Mouse (Mus musculus): ENCODE measurements around the gene Nid1. TPM values are rescaled to one million over a fixed set of nuclear protein-coding genes. Genes with fewer than 3 reads are reported as not detected.
A peak's percentile ranks its signal among the peaks of the same experiment; 100 is the strongest.
"Not testable (repeated sequence)": the region's sequence is repeated elsewhere in the genome, so short reads cannot be mapped to it uniquely, and the experiment has no call there.

Nid1 gene
- polyA plus RNA-seq (2015; fragmentation: Nextera tagmentation; extraction: Ambion mirVana): 32.1 and 37.8 TPM in 2 replicates

DNA sequence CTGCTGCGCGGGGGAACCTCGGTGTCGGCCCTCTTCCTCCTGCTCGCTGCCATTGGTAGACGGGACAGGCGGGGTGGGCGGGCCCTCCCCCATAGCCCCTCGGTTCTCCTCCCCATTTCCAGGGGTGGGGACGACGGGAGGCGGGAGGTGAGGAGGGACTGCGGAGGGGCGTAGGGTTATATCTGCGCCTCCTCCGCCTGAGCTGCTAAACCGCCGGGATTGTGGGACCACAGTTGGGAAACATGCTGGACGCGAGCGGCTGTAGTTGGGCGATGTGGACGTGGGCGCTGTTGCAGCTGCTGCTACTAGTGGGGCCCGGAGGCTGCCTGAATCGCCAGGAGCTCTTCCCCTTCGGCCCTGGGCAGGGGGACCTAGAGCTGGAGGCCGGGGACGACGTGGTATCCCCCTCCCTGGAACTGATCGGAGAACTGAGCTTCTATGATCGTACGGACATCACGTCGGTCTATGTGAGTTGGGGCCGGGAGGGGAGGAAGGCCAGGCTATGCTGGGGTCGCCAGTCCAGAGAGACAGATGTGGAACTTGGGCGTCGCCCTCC is at the start of gene Nid1:
Gene Nid1 (plus strand): TSS at position 92 of the 556 bp plus-strand sequence.
- not testable (repeated sequence) for H3K4me1 ChIP-seq (ENCODE audit: control insufficient read depth, low read depth, low read length); H3K27ac ChIP-seq (ENCODE audit: low read length); H3K36me3 ChIP-seq (ENCODE audit: control insufficient read depth, insufficient read depth); H3K27me3 ChIP-seq (ENCODE audit: control insufficient read depth, insufficient read depth, low read depth, low read length); H3K9ac ChIP-seq (ENCODE audit: low read depth, low read length); H3K9me3 ChIP-seq (replicated peaks; ENCODE audit: control insufficient read depth, low read length); H3K4me2 ChIP-seq (ENCODE audit: low read depth, low read length)
- peak within 1 kb of the TSS; percentile 15; the same call in 1 of the 2 replicates for H3K4me3 ChIP-seq (ENCODE audit: low read depth, low read length)
- WGBS (ENCODE audit: insufficient replicate concordance): 2% methylated on average over 21 of the region's 39 CpGs
- ATAC-seq (ENCODE audit: low read depth): peak; percentile 74

DNA sequence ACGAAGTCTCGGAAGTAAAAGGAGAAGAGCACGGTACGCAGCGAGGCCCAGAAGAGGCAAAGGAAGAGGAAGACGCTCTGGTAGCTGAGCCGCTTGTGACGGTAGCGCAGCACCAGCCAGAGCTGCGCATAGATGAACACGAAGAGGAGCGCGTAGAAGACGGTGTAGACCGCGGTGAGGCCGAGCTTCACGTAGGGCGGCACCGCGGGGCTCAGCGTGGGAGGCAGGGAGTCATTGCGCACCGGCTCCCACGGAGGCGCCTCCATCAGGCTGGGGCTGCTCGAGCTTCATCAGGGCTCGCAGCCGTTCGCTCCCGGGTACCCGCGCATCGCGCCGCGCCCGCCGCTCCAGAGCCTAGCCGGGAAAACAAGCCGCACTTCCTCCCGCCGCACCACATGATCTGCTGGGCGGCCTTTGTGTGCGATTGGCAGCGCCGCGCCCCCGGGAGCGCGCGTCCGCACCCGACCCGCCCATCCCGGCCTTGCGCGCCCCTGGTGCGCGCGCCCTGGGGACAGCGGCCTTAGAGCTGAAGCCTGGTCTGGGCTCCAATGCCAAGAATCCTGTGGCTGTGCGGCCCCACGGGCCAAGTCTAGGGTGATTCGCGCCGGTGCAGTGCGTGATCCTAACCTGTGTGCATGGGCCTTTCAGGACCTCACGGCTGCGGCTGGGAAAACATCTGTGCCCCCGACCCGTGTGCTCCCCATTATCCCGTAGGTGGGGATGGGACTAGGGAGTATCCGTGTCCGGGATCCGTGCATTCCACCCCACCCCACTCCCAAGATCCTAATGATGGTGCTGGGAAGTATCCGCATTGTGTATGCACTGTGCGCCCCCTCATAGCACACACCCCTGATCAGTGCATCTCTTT is 43.9 kb upstream of the Nid1 start, which contains the start of gene Gpr137b:
Gene Gpr137b (minus strand): TSS at position 787 of the 868 bp plus-strand sequence.
- peak; percentile 82 for ATAC-seq (ENCODE audit: low read depth)
- WGBS (ENCODE audit: insufficient replicate concordance): under 1% methylated on average over 33 of the region's 78 CpGs
- not testable (repeated sequence) for H3K27me3 ChIP-seq (ENCODE audit: control insufficient read depth, insufficient read depth, low read depth, low read length); H3K36me3 ChIP-seq (ENCODE audit: control insufficient read depth, insufficient read depth); H3K9ac ChIP-seq (ENCODE audit: low read depth, low read length); H3K4me1 ChIP-seq (ENCODE audit: control insufficient read depth, low read depth, low read length); H3K27ac ChIP-seq (ENCODE audit: low read length); H3K9me3 ChIP-seq (replicated peaks; ENCODE audit: control insufficient read depth, low read length)
- H3K4me2 ChIP-seq (ENCODE audit: low read depth, low read length): peak within 1 kb of the TSS; percentile 39
- peak within 1 kb of the TSS; percentile 34 for H3K4me3 ChIP-seq (ENCODE audit: low read depth, low read length)

- H3K9me3 ChIP-seq (replicated peaks; ENCODE audit: control insufficient read depth, low read length); H3K27me3 ChIP-seq (ENCODE audit: control insufficient read depth, insufficient read depth, low read depth, low read length); H3K36me3 ChIP-seq (ENCODE audit: control insufficient read depth, insufficient read depth); H3K4me1 ChIP-seq (ENCODE audit: control insufficient read depth, low read depth, low read length); H3K27ac ChIP-seq (ENCODE audit: low read length); H3K9ac ChIP-seq (ENCODE audit: low read depth, low read length): not testable (repeated sequence)
- 0% methylated on average over 12 of the region's 15 CpGs for WGBS (ENCODE audit: insufficient replicate concordance)
- Histone ChIP-seq H3K4me2 (ENCODE audit: low read depth, low read length) (peak overlapping the region; percentile 36), H3K4me3 (ENCODE audit: low read depth, low read length) (peak overlapping the region; percentile 28)
- peak; percentile 22; the same call in 1 of the 2 replicates for ATAC-seq (ENCODE audit: low read depth)
Observed at GRCm38 (mm10) chr13:13394096-13394395, 43.3 kb upstream of the Nid1 start.

GRCm38 (mm10) chr13:13400851-13401250 is 36.5 kb upstream of the Nid1 start:
- WGBS (ENCODE audit: insufficient replicate concordance): 54% methylated on average over 3 of the region's 3 CpGs
- H3K27me3 ChIP-seq (ENCODE audit: control insufficient read depth, insufficient read depth, low read depth, low read length); H3K27ac ChIP-seq (ENCODE audit: low read length); ATAC-seq (ENCODE audit: low read depth); H3K4me2 ChIP-seq (ENCODE audit: low read depth, low read length); H3K9ac ChIP-seq (ENCODE audit: low read depth, low read length); H3K36me3 ChIP-seq (ENCODE audit: control insufficient read depth, insufficient read depth); H3K4me3 ChIP-seq (ENCODE audit: low read depth, low read length); H3K9me3 ChIP-seq (replicated peaks; ENCODE audit: control insufficient read depth, low read length); H3K4me1 ChIP-seq (ENCODE audit: control insufficient read depth, low read depth, low read length): not testable (repeated sequence)

DNA sequence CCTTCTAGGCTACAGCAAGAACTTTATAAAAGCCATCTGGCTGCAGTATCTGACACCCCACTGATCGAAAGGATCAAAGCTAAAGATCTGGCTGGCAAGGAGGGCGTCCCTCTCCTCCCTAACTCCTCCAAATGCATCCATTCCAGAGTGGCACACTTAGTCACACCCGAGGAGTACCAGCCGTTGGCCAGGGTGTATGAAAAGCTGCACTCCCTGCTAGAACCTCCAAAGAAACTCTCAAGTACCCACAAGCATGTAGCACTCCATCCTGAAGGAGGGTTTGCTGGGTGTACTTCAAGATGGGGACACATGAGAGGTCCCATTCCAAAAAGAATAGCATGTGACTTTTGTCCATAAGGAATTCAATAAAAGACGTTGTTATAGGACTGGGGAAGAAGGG is 34.5 kb upstream of the Nid1 start:
- not testable (repeated sequence) for H3K27ac ChIP-seq (ENCODE audit: low read length); ATAC-seq (ENCODE audit: low read depth); H3K9ac ChIP-seq (ENCODE audit: low read depth, low read length); H3K4me3 ChIP-seq (ENCODE audit: low read depth, low read length); H3K4me1 ChIP-seq (ENCODE audit: control insufficient read depth, low read depth, low read length); H3K27me3 ChIP-seq (ENCODE audit: control insufficient read depth, insufficient read depth, low read depth, low read length); H3K9me3 ChIP-seq (replicated peaks; ENCODE audit: control insufficient read depth, low read length); H3K4me2 ChIP-seq (ENCODE audit: low read depth, low read length); H3K36me3 ChIP-seq (ENCODE audit: control insufficient read depth, insufficient read depth)
- WGBS (ENCODE audit: insufficient replicate concordance): 40% methylated on average over 5 of the region's 5 CpGs

GRCm38 (mm10) chr13:13403366-13403765 is 34.0 kb upstream of the Nid1 start:
- not testable (repeated sequence) for H3K27me3 ChIP-seq (ENCODE audit: control insufficient read depth, insufficient read depth, low read depth, low read length); ATAC-seq (ENCODE audit: low read depth); H3K36me3 ChIP-seq (ENCODE audit: control insufficient read depth, insufficient read depth); H3K27ac ChIP-seq (ENCODE audit: low read length); H3K9me3 ChIP-seq (replicated peaks; ENCODE audit: control insufficient read depth, low read length); H3K4me2 ChIP-seq (ENCODE audit: low read depth, low read length); H3K9ac ChIP-seq (ENCODE audit: low read depth, low read length); H3K4me3 ChIP-seq (ENCODE audit: low read depth, low read length); H3K4me1 ChIP-seq (ENCODE audit: control insufficient read depth, low read depth, low read length)
- 45% methylated on average over 2 of the region's 3 CpGs for WGBS (ENCODE audit: insufficient replicate concordance)

DNA sequence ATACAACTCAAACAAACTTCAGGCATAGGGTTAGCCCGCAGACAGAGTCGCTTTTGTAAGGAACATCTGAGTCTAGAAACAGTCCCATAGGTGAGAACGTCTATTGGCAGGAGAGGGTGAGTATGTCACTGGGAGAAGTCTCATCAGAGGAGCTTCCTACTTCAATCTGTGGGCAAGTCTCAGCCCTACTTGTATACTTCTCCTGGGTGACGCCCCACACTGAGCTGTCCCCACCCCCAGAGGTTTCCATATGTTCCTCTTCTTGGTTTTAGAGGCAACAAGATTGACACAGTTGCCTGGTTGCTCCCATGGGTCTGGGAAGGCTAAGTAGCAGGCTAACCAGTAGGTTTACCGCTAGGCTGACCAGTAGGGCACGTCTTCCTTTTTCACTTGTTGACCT is 33.5 kb upstream of the Nid1 start:
- not testable (repeated sequence) for H3K27ac ChIP-seq (ENCODE audit: low read length)

DNA sequence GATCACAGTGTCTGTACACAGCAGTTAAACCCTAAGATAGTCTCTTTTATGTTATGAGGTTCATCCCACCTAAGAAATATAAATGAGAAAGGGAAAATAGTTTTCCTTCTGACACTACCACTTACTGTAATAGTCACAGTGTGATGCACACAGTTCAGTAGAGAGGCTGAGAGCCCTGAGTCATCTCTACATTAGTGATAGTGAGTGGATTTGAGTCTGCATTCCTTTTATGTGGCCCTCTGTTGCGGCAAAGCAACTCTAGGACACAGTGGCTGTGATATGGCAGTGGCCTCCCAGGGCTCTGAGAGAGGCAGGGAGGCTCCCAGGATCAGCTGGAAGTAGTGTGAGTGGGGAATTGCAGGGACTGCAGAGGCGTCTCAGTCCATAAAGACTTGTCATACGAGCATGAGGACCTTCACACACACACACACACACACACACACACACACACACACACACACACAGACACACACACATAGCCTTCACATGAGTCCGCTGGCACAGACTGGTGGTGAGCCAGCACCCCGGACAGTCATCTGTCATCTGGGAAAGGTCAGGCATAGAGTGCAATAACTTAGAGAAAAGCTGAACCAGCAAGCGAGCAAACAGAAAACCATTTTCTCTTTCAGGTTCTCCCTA is 32.7 kb upstream of the Nid1 start:
- not testable (repeated sequence) for H3K4me2 ChIP-seq (ENCODE audit: low read depth, low read length); H3K27me3 ChIP-seq (ENCODE audit: control insufficient read depth, insufficient read depth, low read depth, low read length); H3K27ac ChIP-seq (ENCODE audit: low read length); H3K9ac ChIP-seq (ENCODE audit: low read depth, low read length); H3K9me3 ChIP-seq (replicated peaks; ENCODE audit: control insufficient read depth, low read length); H3K4me3 ChIP-seq (ENCODE audit: low read depth, low read length); H3K4me1 ChIP-seq (ENCODE audit: control insufficient read depth, low read depth, low read length); H3K36me3 ChIP-seq (ENCODE audit: control insufficient read depth, insufficient read depth)
- WGBS (ENCODE audit: insufficient replicate concordance): 60% methylated on average over 6 of the region's 6 CpGs
- ATAC-seq (ENCODE audit: low read depth): peak; percentile 15; the same call in 1 of the 2 replicates

More for the DNA sequence above, 33.5 kb upstream of the Nid1 start:
- not testable (repeated sequence) for ATAC-seq (ENCODE audit: low read depth); H3K36me3 ChIP-seq (ENCODE audit: control insufficient read depth, insufficient read depth); H3K4me2 ChIP-seq (ENCODE audit: low read depth, low read length); H3K4me1 ChIP-seq (ENCODE audit: control insufficient read depth, low read depth, low read length); H3K27me3 ChIP-seq (ENCODE audit: control insufficient read depth, insufficient read depth, low read depth, low read length); H3K4me3 ChIP-seq (ENCODE audit: low read depth, low read length); H3K9me3 ChIP-seq (replicated peaks; ENCODE audit: control insufficient read depth, low read length); H3K9ac ChIP-seq (ENCODE audit: low read depth, low read length)
- 81% methylated on average over 3 of the region's 6 CpGs for WGBS (ENCODE audit: insufficient replicate concordance)

- H3K9ac ChIP-seq (ENCODE audit: low read depth, low read length); H3K4me3 ChIP-seq (ENCODE audit: low read depth, low read length); H3K27me3 ChIP-seq (ENCODE audit: control insufficient read depth, insufficient read depth, low read depth, low read length); H3K4me1 ChIP-seq (ENCODE audit: control insufficient read depth, low read depth, low read length); H3K36me3 ChIP-seq (ENCODE audit: control insufficient read depth, insufficient read depth); H3K27ac ChIP-seq (ENCODE audit: low read length); H3K4me2 ChIP-seq (ENCODE audit: low read depth, low read length); H3K9me3 ChIP-seq (replicated peaks; ENCODE audit: control insufficient read depth, low read length): not testable (repeated sequence)
- no CpG with 5 or more reads among the region's 6 CpGs for WGBS (ENCODE audit: insufficient replicate concordance)
- peak; percentile 74 for ATAC-seq (ENCODE audit: low read depth)
Observed at GRCm38 (mm10) chr13:13405511-13405910, 31.8 kb upstream of the Nid1 start.

All from liver, embryonic 16.5 days (tissue).